Mouse (Mus musculus): ENCODE data around the gene Kxd1. TPM values are rescaled to one million over a fixed set of nuclear protein-coding genes. Genes with fewer than 3 reads are reported as not detected.

Gene Kxd1
- total RNA-seq, 2 experiments from 2014 or later: 18.1 to 45.3 TPM

GRCm38 (mm10) chr8:70477269-70477982 is 50.3 kb downstream of the Kxd1 start:
- ATAC-seq (replicated peaks; ENCODE audit: low FRiP score, poor library complexity, severe bottlenecking): peak; percentile 18

- peak; percentile 90 for ATAC-seq (replicated peaks; ENCODE audit: low FRiP score, poor library complexity, severe bottlenecking)
These were observed 51.2 kb downstream of the Kxd1 start, which contains the start of gene Klhl26 for GRCm38 (mm10) chr8:70476333-70477268. Klhl26 (minus strand) TSS chr8:70476968.

GRCm38 (mm10) chr8:70471856-70472255 is 55.9 kb downstream of the Kxd1 start:
- no peak for ATAC-seq (replicated peaks; ENCODE audit: low FRiP score, poor library complexity, severe bottlenecking)

GRCm38 (mm10) chr8:70469938-70470337 is 57.8 kb downstream of the Kxd1 start:
- ATAC-seq (replicated peaks; ENCODE audit: low FRiP score, poor library complexity, severe bottlenecking): no peak

- no peak for ATAC-seq (replicated peaks; ENCODE audit: low FRiP score, poor library complexity, severe bottlenecking)
These were observed 58.4 kb downstream of the Kxd1 start for GRCm38 (mm10) chr8:70469295-70469916.

- no peak for ATAC-seq (replicated peaks; ENCODE audit: low FRiP score, poor library complexity, severe bottlenecking)
These were observed 59.0 kb downstream of the Kxd1 start for GRCm38 (mm10) chr8:70468733-70469132.

- no peak for ATAC-seq (replicated peaks; ENCODE audit: low FRiP score, poor library complexity, severe bottlenecking)
These were observed 59.8 kb downstream of the Kxd1 start for GRCm38 (mm10) chr8:70467907-70468306.

- ATAC-seq (replicated peaks; ENCODE audit: low FRiP score, poor library complexity, severe bottlenecking): no peak
These were observed 60.5 kb downstream of the Kxd1 start for GRCm38 (mm10) chr8:70467229-70467725.

GRCm38 (mm10) chr8:70466771-70467170 is 61.0 kb downstream of the Kxd1 start:
- no peak for ATAC-seq (replicated peaks; ENCODE audit: low FRiP score, poor library complexity, severe bottlenecking)

- ATAC-seq (replicated peaks; ENCODE audit: low FRiP score, poor library complexity, severe bottlenecking): no peak
These were observed 61.5 kb downstream of the Kxd1 start for GRCm38 (mm10) chr8:70466305-70466704.

- no peak for ATAC-seq (replicated peaks; ENCODE audit: low FRiP score, poor library complexity, severe bottlenecking)
These were observed 62.1 kb downstream of the Kxd1 start for GRCm38 (mm10) chr8:70465701-70466100.

GRCm38 (mm10) chr8:70464162-70464561 is 63.6 kb downstream of the Kxd1 start:
- ATAC-seq (replicated peaks; ENCODE audit: low FRiP score, poor library complexity, severe bottlenecking): no peak

- ATAC-seq (replicated peaks; ENCODE audit: low FRiP score, poor library complexity, severe bottlenecking): no peak
These were observed 64.5 kb downstream of the Kxd1 start for GRCm38 (mm10) chr8:70463306-70463705.

GRCm38 (mm10) chr8:70462516-70462813 is 65.3 kb downstream of the Kxd1 start:
- ATAC-seq (replicated peaks; ENCODE audit: low FRiP score, poor library complexity, severe bottlenecking): no peak

GRCm38 (mm10) chr8:70461765-70462515 is 65.8 kb downstream of the Kxd1 start:
- ATAC-seq (replicated peaks; ENCODE audit: low FRiP score, poor library complexity, severe bottlenecking): no peak

GRCm38 (mm10) chr8:70460606-70461005 is 67.2 kb downstream of the Kxd1 start:
- no peak for ATAC-seq (replicated peaks; ENCODE audit: low FRiP score, poor library complexity, severe bottlenecking)

GRCm38 (mm10) chr8:70460199-70460598 is 67.6 kb downstream of the Kxd1 start:
- ATAC-seq (replicated peaks; ENCODE audit: low FRiP score, poor library complexity, severe bottlenecking): no peak

- ATAC-seq (replicated peaks; ENCODE audit: low FRiP score, poor library complexity, severe bottlenecking): no peak
These were observed 68.1 kb downstream of the Kxd1 start for GRCm38 (mm10) chr8:70459636-70460035.

GRCm38 (mm10) chr8:70458462-70458861 is 69.3 kb downstream of the Kxd1 start:
- ATAC-seq (replicated peaks; ENCODE audit: low FRiP score, poor library complexity, severe bottlenecking): no peak
